Mouse (Mus musculus) bone marrow, adult 2 months (tissue): Measurements from ENCODE around the gene Mtor. TPM values are rescaled to one million over a fixed set of nuclear protein-coding genes. Genes with fewer than 3 reads are reported as not detected.

Source experiments
- H3K27ac ChIP-seq: fragments of 200-500 bp; 2 replicates; pipeline ENCODE4 v1.5.1; 2012; ENCODE audit warnings: low read depth, mild to moderate bottlenecking, control low read depth, inconsistent platforms, low read length; ENCODE audit not compliant: control insufficient read depth, poor library complexity, insufficient read depth
- H3K4me1 ChIP-seq: fragments of 200-500 bp; 2 replicates; pipeline ENCODE4 v1.6.1; 2011; ENCODE audit warnings: low read length; ENCODE audit not compliant: control insufficient read depth, insufficient read depth
- H3K4me3 ChIP-seq: fragments of 200-500 bp; replicated peaks from 2 replicates; pipeline ENCODE3; 2011; ENCODE audit warnings: mild to moderate bottlenecking, low read depth, low read length, control low read depth; ENCODE audit not compliant: control insufficient read depth
- CTCF ChIP-seq: fragments of 200-500 bp; IDR thresholded peaks from 2 replicates; pipeline ENCODE4 v1.5.1; 2011; ENCODE audit warnings: low read length, control low read depth; ENCODE audit not compliant: control insufficient read depth, insufficient read depth
- POLR2A ChIP-seq: fragments of 200-500 bp; IDR thresholded peaks from 2 replicates; pipeline ENCODE4 v1.6.1; 2011; ENCODE audit warnings: low read depth, mild to moderate bottlenecking, control low read depth, low read length, borderline replicate concordance; ENCODE audit not compliant: control insufficient read depth
- WGBS: fragments of 180-500 bp; shearing (Covaris S2); methylation state at CpG from one replicate; pipeline ENCODE4 v1.1.7; 2018; 5-methylcytosine and 5-hydroxymethylcytosine counted together
- polyA plus RNA-seq: library from polyadenylated mRNA; stranded (reverse); fragments of >200 nt; gene quantifications from 2 replicates; pipeline ENCODE4 v1.2.4, GENCODE M21; 2011; ENCODE audit warnings: low replicate concordance; ENCODE audit not compliant: missing spikeins, insufficient read depth, insufficient read length

The Mtor gene
- polyA plus RNA-seq, 1 experiment = 11.5 TPM

DNA sequence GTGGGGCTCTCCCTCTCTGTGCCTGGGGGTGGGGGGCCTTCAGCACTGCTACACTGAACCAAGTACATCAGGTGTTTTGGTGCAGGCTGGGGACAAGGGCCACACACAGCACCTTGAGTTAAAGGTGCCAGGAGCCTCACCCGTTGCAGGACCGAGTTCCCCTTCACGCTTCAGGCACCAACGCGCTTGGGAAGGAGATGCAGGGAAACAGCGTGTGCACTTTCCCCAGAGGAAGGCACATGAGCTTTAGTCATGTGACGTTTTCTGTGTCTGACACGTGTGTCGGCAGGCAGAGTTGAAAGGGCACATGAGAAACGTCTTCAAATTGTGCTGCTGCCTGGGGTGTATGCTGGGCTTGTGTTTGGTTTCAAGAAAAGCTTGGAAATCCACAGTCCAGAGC lies 20.0 kb downstream of the Mtor start:
- TF ChIP-seq POLR2A (no peak), CTCF (no peak)

GRCm38 (mm10) chr4:148469487-148470252 lies 21.3 kb downstream of the Mtor start:
- no peaks in the 10 kb centered on the region for H3K4me1 ChIP-seq
- TF ChIP-seq POLR2A (no peak), CTCF (no peak)
- no peak overlapping the region for H3K27ac ChIP-seq
- WGBS = 84% methylated on average over 11 of the region's 11 CpGs
- H3K4me3 ChIP-seq = no peak overlapping the region

More for the DNA sequence above, 20.0 kb downstream of the Mtor start:
- Histone ChIP-seq H3K27ac (no peak overlapping the region), H3K4me1 (no peaks in the 10 kb centered on the region), H3K4me3 (no peak overlapping the region)
- WGBS = 93% methylated on average over 10 of the region's 10 CpGs

DNA sequence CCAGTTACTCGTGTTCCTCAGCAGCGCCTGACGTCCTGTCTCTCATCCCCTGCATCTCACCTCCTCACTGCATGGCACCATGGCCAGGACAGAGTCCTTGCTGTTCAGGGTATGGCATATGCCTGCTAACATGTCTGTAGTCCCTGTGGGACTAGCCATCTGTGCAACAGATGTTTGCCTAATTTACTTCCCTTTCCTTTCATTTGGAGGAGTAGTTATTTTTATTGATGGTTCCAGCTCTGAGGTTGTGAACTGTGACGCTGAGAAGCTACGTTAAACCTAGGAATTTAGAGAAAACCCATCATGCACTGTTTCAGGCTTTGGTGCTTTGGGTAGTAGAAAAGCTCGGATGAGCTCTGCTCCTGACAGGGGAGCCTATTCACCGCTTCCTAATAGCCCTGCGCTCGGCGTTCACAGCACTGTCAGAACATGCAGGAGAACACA lies 23.0 kb downstream of the Mtor start:
- no peak overlapping the region for H3K4me3 ChIP-seq
- no peak for TF ChIP-seq CTCF
- no peak for TF ChIP-seq POLR2A
- no peaks in the 10 kb centered on the region for H3K4me1 ChIP-seq
- WGBS = 89% methylated on average over 10 of the region's 10 CpGs
- no peak overlapping the region for H3K27ac ChIP-seq

GRCm38 (mm10) chr4:148472436-148473174 lies 24.2 kb downstream of the Mtor start:
- TF ChIP-seq CTCF = no peak
- TF ChIP-seq POLR2A = no peak
- WGBS = 88% methylated on average over 8 of the region's 8 CpGs
- H3K4me1 ChIP-seq = no peaks in the 10 kb centered on the region
- H3K4me3 ChIP-seq = no peak overlapping the region
- H3K27ac ChIP-seq = no peak overlapping the region

DNA sequence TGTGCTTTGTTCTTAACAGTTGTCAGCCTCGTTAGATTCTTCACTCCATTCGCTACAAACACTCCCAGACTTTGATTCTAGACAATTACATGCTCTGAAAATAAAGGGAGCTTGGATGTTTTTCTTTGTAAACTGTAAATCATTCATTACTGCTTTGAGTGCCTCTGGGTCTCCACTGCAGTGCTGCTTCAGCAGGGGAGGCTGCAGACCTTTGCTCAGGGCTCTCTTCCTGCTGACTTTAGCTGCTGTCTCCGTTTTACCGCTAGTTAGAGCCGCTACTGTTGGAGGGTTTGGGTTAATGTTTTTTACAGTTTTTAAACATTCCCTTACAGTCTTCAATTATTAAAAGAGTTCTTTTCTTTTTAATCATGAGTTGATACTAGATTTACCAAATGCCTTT lies 25.1 kb downstream of the Mtor start:
- no peaks in the 10 kb centered on the region for H3K4me1 ChIP-seq
- TF ChIP-seq CTCF (no peak), POLR2A (no peak)
- H3K27ac ChIP-seq = no peak overlapping the region
- no peak overlapping the region for H3K4me3 ChIP-seq
- WGBS = 90% methylated on average over 5 of the region's 5 CpGs

- H3K27ac ChIP-seq = no peak overlapping the region
- TF ChIP-seq CTCF = no peak
- no peak for TF ChIP-seq POLR2A
- H3K4me1 ChIP-seq = no peaks in the 10 kb centered on the region
- WGBS = 84% methylated on average over 2 of the region's 2 CpGs
- H3K4me3 ChIP-seq = no peak overlapping the region
These were observed 31.8 kb downstream of the Mtor start for GRCm38 (mm10) chr4:148480245-148480644.

- 82% methylated on average over 2 of the region's 2 CpGs for WGBS
- Histone ChIP-seq H3K4me1 (no peaks in the 10 kb centered on the region), H3K27ac (no peak overlapping the region), H3K4me3 (no peak overlapping the region)
- TF ChIP-seq CTCF = no peak
- TF ChIP-seq POLR2A = no peak
These were observed 33.3 kb downstream of the Mtor start for GRCm38 (mm10) chr4:148481557-148482168.

GRCm38 (mm10) chr4:148484511-148484910 lies 36.1 kb downstream of the Mtor start:
- Histone ChIP-seq H3K27ac (no peak overlapping the region), H3K4me1 (no peaks in the 10 kb centered on the region), H3K4me3 (no peak overlapping the region)
- TF ChIP-seq POLR2A (no peak), CTCF (no peak)
- WGBS = 93% methylated on average over 12 of the region's 12 CpGs
